Mouse (Mus musculus) bone marrow macrophage, adult 2 months (primary cell): ENCODE measurements at regions not wholly inside any gene's neighbourhood (a gene's known extent, or its start where the extent isn't known, plus 50 kb on each side); places are given as distances from the start of the nearest gene placed in this dataset.

Experiments
- CTCF ChIP-seq: IDR thresholded peaks from 2 replicates; pipeline ENCODE4 v1.5.1; 2012; ENCODE audit warnings: low read depth, mild to moderate bottlenecking, low read length, moderate library complexity
- POLR2A ChIP-seq: IDR thresholded peaks from 2 replicates; pipeline ENCODE4 v1.6.1; 2012; ENCODE audit warnings: mild to moderate bottlenecking, low read depth, low read length, borderline replicate concordance

- TF ChIP-seq CTCF: no peak
- no peak for TF ChIP-seq POLR2A
Observed at GRCm38 (mm10) chr7:116644902-116645650, 140.9 kb downstream of the Nucb2 start.
